Mouse (Mus musculus): Measurements from ENCODE around the gene Hsf5. TPM values are rescaled to one million over a fixed set of nuclear protein-coding genes. Genes with fewer than 3 reads are reported as not detected.

The Hsf5 gene
- polyA plus RNA-seq, 1 experiment from 2014 or later: 0.05 TPM

GRCm38 (mm10) chr11:87615952-87616351 is 1.0 kb upstream of the Hsf5 start:
- Histone ChIP-seq H3K9ac (replicated peaks; ENCODE audit: low read depth) (no peak overlapping the region), H3K27me3 (replicated peaks; ENCODE audit: insufficient read depth, low read length) (no peaks in the 10 kb centered on the region), H3K9me3 (ENCODE audit: low read length) (no peaks in the 10 kb centered on the region), H3K36me3 (ENCODE audit: insufficient read depth, low read length) (peaks cover 45% of the 10 kb centered on the region), H3K27ac (ENCODE audit: low read length) (no peak overlapping the region), H3K4me1 (ENCODE audit: insufficient read depth, low read depth, low read length) (no peaks in the 10 kb centered on the region), H3K4me2 (replicated peaks; ENCODE audit: low read depth, low read length) (no peak overlapping the region), H3K4me3 (ENCODE audit: low read depth, low read length) (no peak overlapping the region)
- WGBS: 91% methylated on average over 2 of the region's 2 CpGs
- no peak for DNase-seq (ENCODE audit: low spot score)
- ATAC-seq: no peak
- TF ChIP-seq CTCF (IDR thresholded peaks at IDR 0.05): no peak

GRCm38 (mm10) chr11:87617606-87618005 is 642 bp downstream of the Hsf5 start:
- Histone ChIP-seq H3K27me3 (replicated peaks; ENCODE audit: insufficient read depth, low read length) (no peaks in the 10 kb centered on the region), H3K36me3 (ENCODE audit: insufficient read depth, low read length) (peaks cover 34% of the 10 kb centered on the region)
- 95% methylated on average over 19 of the region's 32 CpGs for WGBS

GRCm38 (mm10) chr11:87623160-87623559 is 6.2 kb downstream of the Hsf5 start:
- H3K9me3 ChIP-seq (ENCODE audit: low read length): no peaks in the 10 kb centered on the region
- TF ChIP-seq EP300 (IDR thresholded peaks at IDR 0.05): no peak
- TF ChIP-seq CTCF (IDR thresholded peaks at IDR 0.05): no peak
- no peak for DNase-seq (ENCODE audit: low spot score)
- H3K36me3 ChIP-seq (ENCODE audit: insufficient read depth, low read length): peaks cover 3% of the 10 kb centered on the region; the same call in 1 of the 2 replicates
- WGBS: 73% methylated on average over 4 of the region's 4 CpGs
- no peaks in the 10 kb centered on the region for H3K27me3 ChIP-seq (replicated peaks; ENCODE audit: insufficient read depth, low read length)
- H3K9ac ChIP-seq (replicated peaks; ENCODE audit: low read depth): no peak overlapping the region
- H3K4me2 ChIP-seq (replicated peaks; ENCODE audit: low read depth, low read length): no peak overlapping the region
- H3K4me1 ChIP-seq (ENCODE audit: insufficient read depth, low read depth, low read length): no peaks in the 10 kb centered on the region
- H3K4me3 ChIP-seq (ENCODE audit: low read depth, low read length): no peak overlapping the region
- no peak overlapping the region for H3K27ac ChIP-seq (ENCODE audit: low read length)
- no peak for ATAC-seq

More at GRCm38 (mm10) chr11:87617606-87618005, 642 bp downstream of the Hsf5 start:
- DNase-seq (ENCODE audit: low spot score) (no peak), ATAC-seq (no peak)
- Histone ChIP-seq H3K4me1 (ENCODE audit: insufficient read depth, low read depth, low read length) (no peaks in the 10 kb centered on the region), H3K9me3 (ENCODE audit: low read length) (no peaks in the 10 kb centered on the region), H3K4me3 (ENCODE audit: low read depth, low read length) (no peak overlapping the region), H3K4me2 (replicated peaks; ENCODE audit: low read depth, low read length) (no peak overlapping the region), H3K9ac (replicated peaks; ENCODE audit: low read depth) (no peak overlapping the region), H3K27ac (ENCODE audit: low read length) (no peak overlapping the region)
- TF ChIP-seq CTCF (IDR thresholded peaks at IDR 0.05) (no peak), EP300 (IDR thresholded peaks at IDR 0.05) (no peak)

GRCm38 (mm10) chr11:87629859-87630258 is 12.9 kb downstream of the Hsf5 start:
- Histone ChIP-seq H3K4me2 (replicated peaks; ENCODE audit: low read depth, low read length) (no peak overlapping the region), H3K4me3 (ENCODE audit: low read depth, low read length) (no peak overlapping the region), H3K9me3 (ENCODE audit: low read length) (no peaks in the 10 kb centered on the region), H3K4me1 (ENCODE audit: insufficient read depth, low read depth, low read length) (no peaks in the 10 kb centered on the region), H3K9ac (replicated peaks; ENCODE audit: low read depth) (no peak overlapping the region), H3K27me3 (replicated peaks; ENCODE audit: insufficient read depth, low read length) (no peaks in the 10 kb centered on the region), H3K27ac (ENCODE audit: low read length) (no peak overlapping the region), H3K36me3 (ENCODE audit: insufficient read depth, low read length) (no peaks in the 10 kb centered on the region)
- ATAC-seq (peak; percentile 65), DNase-seq (ENCODE audit: low spot score) (peak; percentile 82)
- WGBS: 18% methylated on average over 10 of the region's 10 CpGs
- TF ChIP-seq CTCF (IDR thresholded peaks at IDR 0.05) (peak; percentile 82), EP300 (IDR thresholded peaks at IDR 0.05) (no peak)

GRCm38 (mm10) chr11:87638793-87639192 is 21.8 kb downstream of the Hsf5 start:
- Histone ChIP-seq H3K9ac (replicated peaks; ENCODE audit: low read depth) (peak overlapping the region; percentile 44), H3K27ac (ENCODE audit: low read length) (peak overlapping the region; percentile 71), H3K4me1 (ENCODE audit: insufficient read depth, low read depth, low read length) (peaks cover 3% of the 10 kb centered on the region; the same call in 1 of the 2 replicates), H3K9me3 (ENCODE audit: low read length) (no peaks in the 10 kb centered on the region), H3K4me2 (replicated peaks; ENCODE audit: low read depth, low read length) (peak overlapping the region; percentile 68), H3K27me3 (replicated peaks; ENCODE audit: insufficient read depth, low read length) (no peaks in the 10 kb centered on the region), H3K36me3 (ENCODE audit: insufficient read depth, low read length) (no peaks in the 10 kb centered on the region), H3K4me3 (ENCODE audit: low read depth, low read length) (peak overlapping the region; percentile 38)
- WGBS: 29% methylated on average over 2 of the region's 2 CpGs
- DNase-seq (ENCODE audit: low spot score) (no peak), ATAC-seq (peak; percentile 9; the same call in 1 of the 2 replicates)
- TF ChIP-seq CTCF (IDR thresholded peaks at IDR 0.05): no peak
- no peak for TF ChIP-seq EP300 (IDR thresholded peaks at IDR 0.05)

GRCm38 (mm10) chr11:87639206-87639605 is 22.2 kb downstream of the Hsf5 start:
- Histone ChIP-seq H3K4me1 (ENCODE audit: insufficient read depth, low read depth, low read length) (peaks cover 3% of the 10 kb centered on the region; the same call in 1 of the 2 replicates), H3K36me3 (ENCODE audit: insufficient read depth, low read length) (no peaks in the 10 kb centered on the region), H3K4me3 (ENCODE audit: low read depth, low read length) (peak overlapping the region; percentile 38), H3K27ac (ENCODE audit: low read length) (peak overlapping the region; percentile 71), H3K27me3 (replicated peaks; ENCODE audit: insufficient read depth, low read length) (no peaks in the 10 kb centered on the region), H3K4me2 (replicated peaks; ENCODE audit: low read depth, low read length) (peak overlapping the region; percentile 68), H3K9me3 (ENCODE audit: low read length) (no peaks in the 10 kb centered on the region), H3K9ac (replicated peaks; ENCODE audit: low read depth) (peak overlapping the region; percentile 44)
- peak; percentile 98 for ATAC-seq
- under 1% methylated on average over 29 of the region's 29 CpGs for WGBS
- no peak for TF ChIP-seq CTCF (IDR thresholded peaks at IDR 0.05)
- no peak for TF ChIP-seq EP300 (IDR thresholded peaks at IDR 0.05)
- peak; percentile 83 for DNase-seq (ENCODE audit: low spot score)

- Histone ChIP-seq H3K9ac (replicated peaks; ENCODE audit: low read depth) (no peak overlapping the region), H3K27ac (ENCODE audit: low read length) (no peak overlapping the region), H3K9me3 (ENCODE audit: low read length) (no peaks in the 10 kb centered on the region), H3K4me2 (replicated peaks; ENCODE audit: low read depth, low read length) (no peak overlapping the region), H3K4me3 (ENCODE audit: low read depth, low read length) (no peak overlapping the region), H3K36me3 (ENCODE audit: insufficient read depth, low read length) (no peaks in the 10 kb centered on the region), H3K27me3 (replicated peaks; ENCODE audit: insufficient read depth, low read length) (no peaks in the 10 kb centered on the region), H3K4me1 (ENCODE audit: insufficient read depth, low read depth, low read length) (peaks cover 3% of the 10 kb centered on the region; the same call in 1 of the 2 replicates)
- no peak for ATAC-seq
- no peak for DNase-seq (ENCODE audit: low spot score)
- no peak for TF ChIP-seq EP300 (IDR thresholded peaks at IDR 0.05)
- TF ChIP-seq CTCF (IDR thresholded peaks at IDR 0.05): no peak
Measured at GRCm38 (mm10) chr11:87642865-87643264, 25.9 kb downstream of the Hsf5 start.
